Mouse (Mus musculus): Measurements from ENCODE around the gene Pdgfa.
A peak's percentile ranks its signal among the peaks of the same experiment; 100 is the strongest.

Gene Pdgfa

DNA sequence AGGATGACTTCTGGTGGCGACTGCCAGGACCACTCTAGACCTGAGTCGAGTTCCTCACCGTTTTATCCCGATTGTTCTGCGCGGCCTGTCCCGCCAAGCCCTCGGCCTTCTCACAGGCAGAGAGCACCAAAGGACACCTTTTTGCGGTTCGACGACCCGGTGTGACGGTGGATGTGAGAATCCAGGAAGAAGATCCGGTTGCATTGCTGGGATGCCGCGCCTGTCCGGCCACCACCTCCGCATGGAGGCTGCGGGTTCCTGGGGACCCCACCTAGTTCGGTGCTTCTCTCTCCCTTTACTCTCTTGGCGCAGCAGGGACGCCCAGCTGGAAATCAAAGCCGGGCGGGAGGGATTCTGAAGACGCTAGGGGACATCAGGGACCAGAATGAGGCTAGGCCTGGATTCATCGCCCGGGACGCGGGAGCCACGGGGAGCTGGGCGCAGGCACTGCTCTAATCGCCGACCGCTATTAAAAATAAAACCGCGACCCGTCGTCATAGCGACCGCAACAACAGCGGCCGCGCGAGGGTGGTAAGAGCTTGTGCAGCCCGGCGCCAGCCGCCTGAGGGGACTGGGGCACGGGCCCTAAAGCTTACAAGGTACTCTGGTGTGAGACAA is at the start of gene Pdgfa:
TSS of gene Pdgfa (minus strand) at position 200 of the 618 bp plus-strand sequence.
- no peak for DNase-seq

GRCm38 (mm10) chr5:139046636-139047035 is 49.5 kb upstream of the Pdgfa start:
- DNase-seq = no peak

DNA sequence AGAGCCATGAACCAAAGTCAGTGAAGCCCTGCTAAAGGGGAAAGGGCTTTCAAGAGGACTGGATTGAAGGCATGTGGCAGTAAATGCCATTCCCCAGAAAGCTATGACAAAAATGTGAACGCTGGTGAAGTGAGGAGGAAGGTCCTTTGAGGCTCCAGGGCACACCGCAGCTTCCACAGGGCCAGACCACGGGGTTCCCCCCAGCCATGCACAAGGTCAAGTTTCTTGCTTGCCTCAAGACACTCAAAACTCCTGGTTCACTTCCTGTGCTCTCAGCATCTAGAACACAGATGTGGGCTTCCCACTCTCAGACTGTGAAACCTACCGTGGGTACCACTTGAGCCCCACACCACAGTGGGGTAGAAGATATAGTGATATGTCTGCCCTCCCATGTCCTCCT is 46.4 kb upstream of the Pdgfa start:
- DNase-seq = no peak

DNA sequence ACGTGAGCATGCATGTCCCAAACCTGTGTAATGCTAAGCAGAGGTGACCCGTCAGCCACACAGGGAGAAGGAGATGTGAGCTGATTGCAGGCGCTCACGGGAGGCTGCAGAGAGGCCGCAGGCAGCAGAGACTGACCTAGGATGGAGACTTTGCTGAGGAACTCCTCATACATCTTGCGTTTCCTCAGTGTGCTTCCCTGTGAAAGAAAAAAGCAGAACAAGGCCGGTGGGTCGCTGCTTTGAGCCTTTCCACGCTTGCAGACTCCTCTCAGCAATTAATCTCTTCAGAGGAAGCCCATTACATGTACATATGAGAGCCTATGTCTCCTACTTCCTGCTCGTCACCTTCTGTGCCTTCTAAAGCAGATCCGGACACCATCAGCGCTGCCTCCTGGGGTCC is 45.1 kb upstream of the Pdgfa start:
- no peak for DNase-seq

DNA sequence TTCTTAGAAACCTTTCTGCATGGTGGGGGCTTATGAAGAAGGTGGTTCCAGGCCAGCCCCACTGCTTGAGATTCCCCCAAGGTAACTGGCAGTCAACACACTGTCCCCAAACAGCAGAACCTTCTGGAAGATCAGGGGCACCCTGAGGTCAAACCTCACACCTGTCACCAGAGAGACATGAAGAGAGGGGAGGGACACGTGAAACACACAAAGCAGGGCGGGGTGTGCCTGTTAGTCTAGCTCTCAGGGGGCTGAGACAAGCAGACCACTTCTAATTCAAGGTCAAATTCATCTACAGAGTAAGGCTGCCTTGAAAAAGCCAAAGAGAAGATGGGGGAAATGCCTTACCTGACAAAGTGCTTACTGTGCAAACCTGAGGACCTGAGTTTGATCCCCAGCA is 38.0 kb upstream of the Pdgfa start:
- DNase-seq = no peak

- no peak for DNase-seq
Observed at GRCm38 (mm10) chr5:139034746-139035145, 37.6 kb upstream of the Pdgfa start.

GRCm38 (mm10) chr5:139033406-139034317 is 36.5 kb upstream of the Pdgfa start:
- DNase-seq = no peak

DNA sequence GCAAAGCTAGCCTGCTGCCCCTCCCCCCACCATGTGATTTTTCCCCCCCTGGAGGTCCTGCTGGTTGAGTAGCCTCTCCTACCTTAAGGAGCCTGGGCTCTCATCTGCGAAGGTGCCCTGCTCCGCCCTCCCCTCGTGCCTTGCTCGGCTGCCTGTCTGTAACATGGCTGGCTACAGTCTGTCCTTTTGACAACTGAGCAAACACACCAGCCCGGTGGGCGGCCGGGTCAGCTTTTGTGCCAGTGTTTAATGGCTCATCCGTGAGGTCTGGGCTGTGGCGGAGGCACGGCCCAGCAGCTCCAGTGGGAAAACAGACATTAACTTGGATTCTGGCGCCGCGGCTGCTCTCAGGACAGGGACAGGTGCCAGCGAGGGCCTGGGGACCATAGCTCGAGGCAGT is 30.4 kb upstream of the Pdgfa start:
- DNase-seq = no peak

GRCm38 (mm10) chr5:139024351-139025105 is 27.4 kb upstream of the Pdgfa start:
- no peak for DNase-seq

GRCm38 (mm10) chr5:139020595-139020994 is 23.4 kb upstream of the Pdgfa start:
- DNase-seq = no peak

- DNase-seq = no peak
Observed at GRCm38 (mm10) chr5:139017371-139018124, 20.4 kb upstream of the Pdgfa start.

GRCm38 (mm10) chr5:139015097-139015496 is 17.9 kb upstream of the Pdgfa start:
- no peak for DNase-seq

DNA sequence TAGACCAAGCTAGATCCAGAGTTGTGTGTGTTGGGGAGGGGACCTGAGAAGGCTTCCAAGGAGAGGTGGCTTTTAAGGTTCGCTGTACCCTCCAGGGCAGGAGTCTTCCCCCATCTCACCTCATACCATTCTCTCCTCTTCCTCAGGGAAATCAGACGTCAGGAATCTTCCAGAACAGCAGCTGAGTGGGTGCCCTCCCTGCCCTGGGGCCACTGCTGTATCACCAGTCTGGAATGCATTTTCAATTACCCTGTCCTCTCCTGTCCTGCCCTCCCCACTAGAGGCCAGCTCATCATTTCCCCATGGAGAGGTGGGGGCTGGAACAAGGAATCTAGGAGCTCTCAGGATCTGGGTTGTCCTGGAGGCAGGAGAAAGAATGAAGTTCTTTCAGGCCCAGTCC is 13.5 kb upstream of the Pdgfa start:
- no peak for DNase-seq

DNA sequence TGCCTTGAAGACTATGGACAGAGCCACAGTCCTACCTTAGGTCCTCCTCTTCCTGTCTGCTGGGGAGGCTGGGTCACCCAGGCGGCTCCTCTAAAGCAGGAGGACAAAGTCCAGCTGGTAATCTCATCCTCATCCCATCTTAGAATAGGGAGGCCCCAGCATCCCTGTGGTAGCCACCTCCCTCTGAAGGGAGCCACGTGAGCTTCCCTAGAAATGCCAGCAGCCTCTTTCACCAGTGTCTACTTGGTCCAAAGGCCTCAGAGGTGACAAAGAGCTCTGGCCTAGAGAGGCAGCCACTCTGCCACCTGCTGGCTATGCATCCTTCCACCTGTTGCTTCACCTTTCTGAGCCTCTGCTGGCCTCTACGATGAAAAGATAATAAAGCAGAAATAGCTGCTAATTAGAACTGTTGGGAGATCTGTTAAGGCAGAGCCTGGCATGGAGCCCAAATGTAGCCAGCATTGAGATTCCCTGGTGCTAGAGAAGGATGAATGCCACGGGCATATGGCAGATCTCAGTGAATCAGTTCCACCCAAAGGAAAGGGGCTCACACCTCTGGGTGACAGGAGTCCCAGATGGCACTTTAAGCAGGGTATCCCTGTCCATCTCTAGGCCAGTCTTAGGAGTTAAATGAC is 10.1 kb upstream of the Pdgfa start:
- no peak for DNase-seq

DNA sequence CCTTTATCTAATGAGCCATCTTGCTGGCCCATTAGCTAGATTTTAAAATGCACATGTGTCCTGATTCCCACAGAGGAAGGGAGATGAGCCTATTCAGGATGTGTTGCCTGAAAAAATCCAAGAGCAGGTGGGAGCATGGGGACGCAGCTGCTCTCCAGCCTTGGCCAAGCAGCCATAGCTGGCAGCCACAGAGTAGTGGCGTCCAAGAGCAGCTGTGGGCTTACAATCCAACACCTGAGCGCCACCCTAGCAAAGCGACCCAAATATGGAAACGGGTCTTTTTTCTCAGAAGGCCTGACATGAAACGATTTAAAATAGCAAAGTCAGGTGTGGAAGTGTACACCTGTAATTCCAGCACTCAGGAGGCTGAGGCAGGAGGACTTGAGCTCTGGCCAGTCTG is 7.4 kb upstream of the Pdgfa start:
- no peak for DNase-seq

- no peak for DNase-seq
Observed at GRCm38 (mm10) chr5:138999716-139000115, 2.5 kb upstream of the Pdgfa start.

GRCm38 (mm10) chr5:138997936-138998580 is 888 bp upstream of the Pdgfa start:
- DNase-seq = no peak

GRCm38 (mm10) chr5:138996322-138997073 is 672 bp downstream of the Pdgfa start:
- DNase-seq = no peak

- peak in 1 of 2 experiments; percentile 10 for DNase-seq
Observed at GRCm38 (mm10) chr5:138995721-138996311, 1.4 kb downstream of the Pdgfa start.
